ENCODE assay signal across 9 mouse cellular contexts in the genomic region with DNA sequence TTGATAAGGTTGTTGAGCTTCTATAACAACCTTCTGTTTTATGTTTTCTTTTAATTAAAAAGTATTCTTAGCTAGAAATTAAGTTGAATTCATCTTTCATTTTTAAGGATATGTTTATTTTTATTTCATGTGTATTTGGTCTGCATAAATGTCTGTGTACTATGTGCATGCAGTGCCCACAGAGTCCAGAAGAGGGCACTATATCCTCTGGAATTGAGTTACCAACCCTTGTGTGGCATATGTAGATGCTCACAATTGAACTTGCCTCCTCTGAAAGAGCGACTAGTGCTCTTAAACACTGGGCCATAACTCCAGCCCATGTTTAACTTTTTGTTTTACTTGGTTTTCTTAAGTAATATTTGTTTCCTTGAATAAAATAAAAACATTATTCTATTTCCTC. TPM values are rescaled to one million over a fixed set of nuclear protein-coding genes. Genes with fewer than 3 reads are reported as not detected.
DNase-seq lines count a peak whose midpoint lies in the region; ATAC-seq lines count a peak whose summit lies in the region.
"Had no signal": no experiment of that assay in that cellular context is flagged by ENCODE, and none has a peak within 500 bp of the region (broad histone marks: within the 10 kb centered on the region; RNA-seq: fewer than 3 reads in every experiment).

No protein-coding gene starts in this region.

- no peaks in the 10 kb centered on the region for H3K4me1 ChIP-seq in forebrain, embryonic 11.5 days (replicated peaks; ENCODE audit: control insufficient read depth, insufficient read depth, low read length)
- H3K4me1 ChIP-seq in forebrain, embryonic 12.5 days, result no peaks in the 10 kb centered on the region
- H3K4me1 ChIP-seq in liver, embryonic 12.5 days, result no peaks in the 10 kb centered on the region
- H3K4me1 ChIP-seq: limb, embryonic 15.5 days had no signal

- no peaks in the 10 kb centered on the region for H3K27me3 ChIP-seq in forebrain, embryonic 11.5 days (ENCODE audit: control insufficient read depth, insufficient read depth, low read length)
- H3K27me3 ChIP-seq in forebrain, embryonic 12.5 days, result no peaks in the 10 kb centered on the region
- no peaks in the 10 kb centered on the region for H3K27me3 ChIP-seq in liver, embryonic 12.5 days (replicated peaks)
- H3K27me3 ChIP-seq: limb, embryonic 15.5 days had no signal

- WGBS in forebrain, embryonic 11.5 days, result 50% methylated on average over 1 of the region's 1 CpGs
- WGBS in forebrain, embryonic 12.5 days, result 38% methylated on average over 1 of the region's 1 CpGs
- 50% methylated on average over 1 of the region's 1 CpGs for WGBS in liver, embryonic 12.5 days (ENCODE audit: insufficient replicate concordance)

- peak; percentile 64 for DNase-seq in forebrain, embryonic 11.5 days (ENCODE audit: low spot score)
- DNase-seq in liver, result peak; percentile 24
- peak; percentile 56 for DNase-seq in ZHBTc4 (ENCODE audit: low read depth, low spot score)
- peak; percentile 37 for DNase-seq in mesoderm, embryonic 11.5 days (ENCODE audit: low read depth, low spot score)
- DNase-seq in urinary bladder, postnatal 25 days (ENCODE audit: low spot score), result no peak
- no peak for DNase-seq in heart, postnatal 36 days

- no peak overlapping the region for H3K9ac ChIP-seq in forebrain, embryonic 11.5 days (ENCODE audit: low read length)
- H3K9ac ChIP-seq in forebrain, embryonic 12.5 days, result no peak overlapping the region
- H3K9ac ChIP-seq in liver, embryonic 12.5 days, result no peak overlapping the region
- H3K9ac ChIP-seq: limb, embryonic 15.5 days had no signal

- intact Hi-C loops in heart, postnatal 36 days (cut with DNase I), result loop anchor here (5.0 to 10.0 kb wide), 2 partner anchors 412 to 625 kb away; no protein-coding TSS in a partner anchor

- no peaks in the 10 kb centered on the region for H3K36me3 ChIP-seq in forebrain, embryonic 11.5 days (ENCODE audit: control insufficient read depth, insufficient read depth, low read length)
- no peaks in the 10 kb centered on the region for H3K36me3 ChIP-seq in forebrain, embryonic 12.5 days (replicated peaks)
- H3K36me3 ChIP-seq in liver, embryonic 12.5 days, result no peaks in the 10 kb centered on the region
- H3K36me3 ChIP-seq: limb, embryonic 15.5 days had no signal

- H3K4me2 ChIP-seq in forebrain, embryonic 11.5 days (ENCODE audit: low read depth, low read length, severe bottlenecking), result no peak overlapping the region
- no peak overlapping the region for H3K4me2 ChIP-seq in forebrain, embryonic 12.5 days
- no peak overlapping the region for H3K4me2 ChIP-seq in liver, embryonic 12.5 days
- H3K4me2 ChIP-seq: limb, embryonic 15.5 days had no signal

- no peak overlapping the region for H3K27ac ChIP-seq in forebrain, embryonic 11.5 days (ENCODE audit: low read depth, low read length)
- no peak overlapping the region for H3K27ac ChIP-seq in forebrain, embryonic 12.5 days
- H3K27ac ChIP-seq in liver, embryonic 12.5 days, result no peak overlapping the region
- H3K27ac ChIP-seq: limb, embryonic 15.5 days had no signal

- ATAC-seq in forebrain, embryonic 11.5 days (replicated peaks; ENCODE audit: low FRiP score), result no peak
- no peak for ATAC-seq in forebrain, embryonic 12.5 days (ENCODE audit: low FRiP score)
- ATAC-seq in liver, embryonic 12.5 days, result no peak

- H3K4me3 ChIP-seq in forebrain, embryonic 11.5 days (ENCODE audit: low read depth, low read length), result no peak overlapping the region
- no peak overlapping the region for H3K4me3 ChIP-seq in forebrain, embryonic 12.5 days (replicated peaks)
- H3K4me3 ChIP-seq in liver, embryonic 12.5 days, result no peak overlapping the region
- H3K4me3 ChIP-seq: limb, embryonic 15.5 days had no signal

- H3K9me3 ChIP-seq in forebrain, embryonic 11.5 days (ENCODE audit: control insufficient read depth, low read length), result no peaks in the 10 kb centered on the region
- no peaks in the 10 kb centered on the region for H3K9me3 ChIP-seq in forebrain, embryonic 12.5 days
- H3K9me3 ChIP-seq in liver, embryonic 12.5 days (replicated peaks), result no peaks in the 10 kb centered on the region
- H3K9me3 ChIP-seq: limb, embryonic 15.5 days had no signal

RNA-seq across cellular contexts. Expression of a gene that starts 21.4 kb away (rescaled TPM):
- polyA plus RNA-seq in forebrain, embryonic 11.5 days (2014; fragmentation: Nextera tagmentation; extraction: Ambion mirVana), result 10.7 and 10.9 TPM in 2 replicates
- polyA plus RNA-seq in forebrain, embryonic 12.5 days (2016; fragmentation: Nextera tagmentation; extraction: Ambion mirVana), result 10.3 and 12.9 TPM in 2 replicates
- polyA plus RNA-seq in liver, embryonic 12.5 days (2016; fragmentation: Nextera tagmentation; extraction: Ambion mirVana), result 4.3 and 4.6 TPM in 2 replicates
- 1 to 10 TPM; 8.8 to 9.9 TPM for total RNA-seq in heart, postnatal 36 days (2021)

Comparison
In these comparisons a context has a peak if more than half of its experiments do, and no peak if none do; other contexts are left out.
1. DNase-seq: peak in forebrain, embryonic 11.5 days (single experiment), liver (single experiment), ZHBTc4 (single experiment) and mesoderm, embryonic 11.5 days (single experiment); none in urinary bladder, postnatal 25 days (single experiment) and heart, postnatal 36 days (0 of 2).